Comparison of ENCODE assay signal across 8 mouse cellular contexts in genomic region chr8:71676803-71677202, GRCm38 (mm10). TPM values are rescaled to one million over a fixed set of nuclear protein-coding genes. Genes with fewer than 3 reads are reported as not detected.
DNase-seq lines count a peak whose midpoint lies in the region; ATAC-seq and TF ChIP-seq lines count a peak whose summit lies in the region.

No protein-coding gene starts in this region.

- H3K4me1 ChIP-seq in kidney, embryonic 14.5 days (ENCODE audit: control insufficient read depth, insufficient read depth, low read length): peaks cover 24% of the 10 kb centered on the region; the same call in 1 of the 2 replicates
- H3K4me1 ChIP-seq in cortical plate, adult 2 months (ENCODE audit: control insufficient read depth, insufficient read depth, low read length): peaks cover 4% of the 10 kb centered on the region; the same call in 1 of the 2 replicates
- H3K4me1 ChIP-seq in hindbrain, embryonic 14.5 days (replicated peaks; ENCODE audit: control insufficient read depth, insufficient read depth, low read length): peaks cover 9% of the 10 kb centered on the region; the same call in 1 of the 2 replicates
- H3K4me1 ChIP-seq in midbrain, embryonic 13.5 days (replicated peaks): peaks cover 24% of the 10 kb centered on the region

- no peaks in the 10 kb centered on the region for H3K36me3 ChIP-seq in kidney, embryonic 14.5 days (ENCODE audit: control insufficient read depth, insufficient read depth, low read length)
- H3K36me3 ChIP-seq in hindbrain, embryonic 14.5 days (replicated peaks; ENCODE audit: control insufficient read depth, insufficient read depth): no peaks in the 10 kb centered on the region
- no peaks in the 10 kb centered on the region for H3K36me3 ChIP-seq in midbrain, embryonic 13.5 days

- no peak for TF ChIP-seq POLR2A in cortical plate, adult 2 months (IDR thresholded peaks at IDR 0.05; ENCODE audit: extremely low read depth, insufficient read depth, low read length)

- H3K27ac ChIP-seq in kidney, embryonic 14.5 days (ENCODE audit: low read depth, low read length): no peak overlapping the region
- no peak overlapping the region for H3K27ac ChIP-seq in cortical plate, adult 2 months (ENCODE audit: insufficient read depth, low read length)
- H3K27ac ChIP-seq in hindbrain, embryonic 14.5 days: no peak overlapping the region
- no peak overlapping the region for H3K27ac ChIP-seq in midbrain, embryonic 13.5 days

- no peak for DNase-seq in kidney, adult 9 months
- DNase-seq in hindbrain, embryonic 14.5 days (ENCODE audit: low spot score): no peak
- no peak for DNase-seq in gastrocnemius, postnatal 25 days

- WGBS in kidney, embryonic 14.5 days: 52% methylated on average over 9 of the region's 9 CpGs
- WGBS in hindbrain, embryonic 14.5 days: 50% methylated on average over 9 of the region's 9 CpGs
- WGBS in midbrain, embryonic 13.5 days: 55% methylated on average over 9 of the region's 9 CpGs

- no peak for TF ChIP-seq CTCF in cortical plate, adult 2 months (IDR thresholded peaks at IDR 0.05; ENCODE audit: extremely low read depth, insufficient read depth, low read length)

- H3K9me3 ChIP-seq in kidney, embryonic 14.5 days (ENCODE audit: control insufficient read depth, low read length): no peaks in the 10 kb centered on the region
- H3K9me3 ChIP-seq in hindbrain, embryonic 14.5 days (ENCODE audit: control insufficient read depth, low read length): no peaks in the 10 kb centered on the region
- H3K9me3 ChIP-seq in midbrain, embryonic 13.5 days: no peaks in the 10 kb centered on the region

- H3K4me2 ChIP-seq in kidney, embryonic 14.5 days (replicated peaks; ENCODE audit: low read depth, low read length): peak overlapping the region; percentile 94
- H3K4me2 ChIP-seq in hindbrain, embryonic 14.5 days (replicated peaks): peak overlapping the region; percentile 88
- H3K4me2 ChIP-seq in midbrain, embryonic 13.5 days (replicated peaks): peak overlapping the region; percentile 90

- peak overlapping the region; percentile 69 for H3K9ac ChIP-seq in kidney, embryonic 14.5 days (ENCODE audit: low read depth, low read length)
- peak overlapping the region; percentile 81; the same call in 1 of the 2 replicates for H3K9ac ChIP-seq in hindbrain, embryonic 14.5 days
- H3K9ac ChIP-seq in midbrain, embryonic 13.5 days (replicated peaks): peak overlapping the region; percentile 74; the same call in 1 of the 2 replicates

- peak overlapping the region; percentile 63 for H3K4me3 ChIP-seq in kidney, embryonic 14.5 days (ENCODE audit: low read length)
- H3K4me3 ChIP-seq in cortical plate, adult 2 months (ENCODE audit: insufficient read depth, low read length): peak overlapping the region; percentile 67; the same call in 1 of the 2 replicates
- H3K4me3 ChIP-seq in hindbrain, embryonic 14.5 days (replicated peaks; ENCODE audit: low read length): peak overlapping the region; percentile 58
- peak overlapping the region; percentile 64 for H3K4me3 ChIP-seq in midbrain, embryonic 13.5 days (replicated peaks)

- no peak for ATAC-seq in kidney, embryonic 14.5 days (ENCODE audit: low FRiP score, low TSS enrichment)
- no peak for ATAC-seq in hindbrain, embryonic 14.5 days (ENCODE audit: low FRiP score)
- ATAC-seq in midbrain, embryonic 13.5 days: no peak
- no peak for ATAC-seq in megakaryocyte progenitor cell, adult 5-6 weeks (replicated peaks; ENCODE audit: poor library complexity)
- ATAC-seq in granulocyte monocyte progenitor cell, adult 5-6 weeks (replicated peaks; ENCODE audit: poor library complexity, severe bottlenecking): no peak

- peaks cover 61% of the 10 kb centered on the region for H3K27me3 ChIP-seq in kidney, embryonic 14.5 days (ENCODE audit: control insufficient read depth, insufficient read depth, low read length)
- peaks cover 56% of the 10 kb centered on the region for H3K27me3 ChIP-seq in hindbrain, embryonic 14.5 days (ENCODE audit: control insufficient read depth, insufficient read depth, low read length)
- peaks cover 66% of the 10 kb centered on the region for H3K27me3 ChIP-seq in midbrain, embryonic 13.5 days

RNA-seq across cellular contexts. Expression of gene Jak3, which starts 0.7 kb away (rescaled TPM):
- polyA plus RNA-seq in kidney, embryonic 14.5 days (2014; fragmentation: Nextera tagmentation; extraction: Ambion mirVana): 3.0 and 5.2 TPM in 2 replicates
- 6.0 and 6.1 TPM in 2 replicates for polyA plus RNA-seq in cortical plate, adult 2 months (2012; rRNA removed)
- 5.4 TPM in 2 replicates for polyA plus RNA-seq in hindbrain, embryonic 14.5 days (2014; fragmentation: Nextera tagmentation; extraction: Ambion mirVana)
- 2.5 and 2.7 TPM in 2 replicates for polyA plus RNA-seq in midbrain, embryonic 13.5 days (2015; fragmentation: Nextera tagmentation; extraction: Ambion mirVana)
- 9.3 and 11.8 TPM in 2 replicates for total RNA-seq in megakaryocyte progenitor cell, adult 5-6 weeks (2015)
- total RNA-seq in megakaryocyte progenitor cell, adult 5-6 weeks (2017): 7.7 and 9.9 TPM in 2 replicates
- total RNA-seq in gastrocnemius, postnatal 25 days (2021): 1 to 10 TPM; 1.9 to 3.0 TPM
- 10.9 and 17.5 TPM in 2 replicates for total RNA-seq in granulocyte monocyte progenitor cell, adult 5-6 weeks (2014; fragmentation: Nextera tagmentation)
- 7.2 and 8.1 TPM in 2 replicates for total RNA-seq in granulocyte monocyte progenitor cell, adult 5-6 weeks (2017)

RNA-seq across cellular contexts. Expression of gene Unc13a, which starts 5.2 kb away (rescaled TPM):
- polyA plus RNA-seq in kidney, embryonic 14.5 days (2014; fragmentation: Nextera tagmentation; extraction: Ambion mirVana): 0.50 and 0.53 TPM in 2 replicates
- polyA plus RNA-seq in cortical plate, adult 2 months (2012; rRNA removed): 199 and 221 TPM in 2 replicates
- polyA plus RNA-seq in hindbrain, embryonic 14.5 days (2014; fragmentation: Nextera tagmentation; extraction: Ambion mirVana): 16.6 and 16.7 TPM in 2 replicates
- 17.1 and 18.5 TPM in 2 replicates for polyA plus RNA-seq in midbrain, embryonic 13.5 days (2015; fragmentation: Nextera tagmentation; extraction: Ambion mirVana)
- total RNA-seq in megakaryocyte progenitor cell, adult 5-6 weeks (2015): 0.64 and 1.8 TPM in 2 replicates
- 0.79 and 0.98 TPM in 2 replicates for total RNA-seq in megakaryocyte progenitor cell, adult 5-6 weeks (2017)
- under 1 TPM in 1 of 2 experiments, not detected in 1; 0.29 TPM for total RNA-seq in gastrocnemius, postnatal 25 days (2021)
- 0.60 TPM in 1 of 2 replicates, not detected in the other for total RNA-seq in granulocyte monocyte progenitor cell, adult 5-6 weeks (2014; fragmentation: Nextera tagmentation)
- 0.04 and 1.8 TPM in 2 replicates for total RNA-seq in granulocyte monocyte progenitor cell, adult 5-6 weeks (2017)

RNA-seq across cellular contexts. Expression of gene Insl3, which starts 12.2 kb away (rescaled TPM):
- 1.2 TPM in 1 of 2 replicates, not detected in the other for polyA plus RNA-seq in kidney, embryonic 14.5 days (2014; fragmentation: Nextera tagmentation; extraction: Ambion mirVana)
- polyA plus RNA-seq in cortical plate, adult 2 months (2012; rRNA removed): 1.4 and 1.6 TPM in 2 replicates
- 1.4 and 1.5 TPM in 2 replicates for polyA plus RNA-seq in hindbrain, embryonic 14.5 days (2014; fragmentation: Nextera tagmentation; extraction: Ambion mirVana)
- 0.70 and 0.79 TPM in 2 replicates for polyA plus RNA-seq in midbrain, embryonic 13.5 days (2015; fragmentation: Nextera tagmentation; extraction: Ambion mirVana)
- 7.1 and 7.2 TPM in 2 replicates for total RNA-seq in megakaryocyte progenitor cell, adult 5-6 weeks (2015)
- total RNA-seq in megakaryocyte progenitor cell, adult 5-6 weeks (2017): 1.2 and 1.8 TPM in 2 replicates
- 1 to 10 TPM in 1 of 2 experiments, under 1 TPM in 1; 0.49 to 2.7 TPM for total RNA-seq in gastrocnemius, postnatal 25 days (2021)
- total RNA-seq in granulocyte monocyte progenitor cell, adult 5-6 weeks (2014; fragmentation: Nextera tagmentation): 14.1 and 16.3 TPM in 2 replicates
- 1.2 and 4.4 TPM in 2 replicates for total RNA-seq in granulocyte monocyte progenitor cell, adult 5-6 weeks (2017)

RNA-seq across cellular contexts. Expression of gene B3gnt3, which starts 24.8 kb away (rescaled TPM):
- polyA plus RNA-seq in kidney, embryonic 14.5 days (2014; fragmentation: Nextera tagmentation; extraction: Ambion mirVana): 1.1 and 1.6 TPM in 2 replicates
- polyA plus RNA-seq in cortical plate, adult 2 months (2012; rRNA removed): 0.74 and 0.86 TPM in 2 replicates
- polyA plus RNA-seq in hindbrain, embryonic 14.5 days (2014; fragmentation: Nextera tagmentation; extraction: Ambion mirVana): 0.21 and 0.41 TPM in 2 replicates
- polyA plus RNA-seq in midbrain, embryonic 13.5 days (2015; fragmentation: Nextera tagmentation; extraction: Ambion mirVana): 0.28 and 0.31 TPM in 2 replicates
- total RNA-seq in megakaryocyte progenitor cell, adult 5-6 weeks (2015): 0.15 and 0.54 TPM in 2 replicates
- total RNA-seq in megakaryocyte progenitor cell, adult 5-6 weeks (2017): 0.12 and 0.34 TPM in 2 replicates
- 1 to 10 TPM; 1.5 to 3.8 TPM for total RNA-seq in gastrocnemius, postnatal 25 days (2021)
- 1.4 TPM in 1 of 2 replicates, not detected in the other for total RNA-seq in granulocyte monocyte progenitor cell, adult 5-6 weeks (2014; fragmentation: Nextera tagmentation)
- 0.39 TPM in 1 of 2 replicates, not detected in the other for total RNA-seq in granulocyte monocyte progenitor cell, adult 5-6 weeks (2017)

RNA-seq across cellular contexts. Expression of gene Fcho1, which starts 48.7 kb away (rescaled TPM):
- polyA plus RNA-seq in kidney, embryonic 14.5 days (2014; fragmentation: Nextera tagmentation; extraction: Ambion mirVana): 5.5 and 6.5 TPM in 2 replicates
- polyA plus RNA-seq in cortical plate, adult 2 months (2012; rRNA removed): 218 and 247 TPM in 2 replicates
- polyA plus RNA-seq in hindbrain, embryonic 14.5 days (2014; fragmentation: Nextera tagmentation; extraction: Ambion mirVana): 57.3 and 61.0 TPM in 2 replicates
- 63.9 and 65.5 TPM in 2 replicates for polyA plus RNA-seq in midbrain, embryonic 13.5 days (2015; fragmentation: Nextera tagmentation; extraction: Ambion mirVana)
- 49.8 and 51.5 TPM in 2 replicates for total RNA-seq in megakaryocyte progenitor cell, adult 5-6 weeks (2015)
- total RNA-seq in megakaryocyte progenitor cell, adult 5-6 weeks (2017): 83.6 and 91.1 TPM in 2 replicates
- not detected for total RNA-seq in gastrocnemius, postnatal 25 days (2021)
- 62.4 and 98.0 TPM in 2 replicates for total RNA-seq in granulocyte monocyte progenitor cell, adult 5-6 weeks (2014; fragmentation: Nextera tagmentation)
- total RNA-seq in granulocyte monocyte progenitor cell, adult 5-6 weeks (2017): 39.8 and 76.7 TPM in 2 replicates

Comparison
In these comparisons a context has a peak if more than half of its experiments do, and no peak if none do; other contexts are left out.
1. RNA of gene Unc13a, which starts 5.2 kb away (polyA plus RNA-seq): 199 to 221 TPM in cortical plate, adult 2 months, 17.1 to 18.5 TPM in midbrain, embryonic 13.5 days and 16.6 to 16.7 TPM in hindbrain, embryonic 14.5 days; 0.50 to 0.53 TPM in kidney, embryonic 14.5 days; every median in the first group is over 10 times any median in the second.
2. Peak in every context shown above with its lines, with median percentiles within 50 percentile points of each other: H3K4me2 ChIP-seq, H3K4me3 ChIP-seq and H3K9ac ChIP-seq.